Mouse (Mus musculus) liver, embryonic 14.5 days (tissue): Measurements from ENCODE around the gene Spopl.

ENCODE experiments used
- CTCF ChIP-seq: IDR thresholded peaks from 2 replicates; pipeline ENCODE4 v1.5.1; 2016; ENCODE audit warnings: antibody characterized with exemption, low read depth, control low read depth
- EP300 ChIP-seq: IDR thresholded peaks from 2 replicates; pipeline ENCODE4 v1.6.1; 2016; ENCODE audit warnings: antibody characterized with exemption, low read depth

- TF ChIP-seq CTCF (no peak), EP300 (peak; percentile 83)
Observed at GRCm38 (mm10) chr2:23565081-23565801, 6.7 kb downstream of the Spopl start.
